Mouse (Mus musculus) lung, postnatal 0 days (tissue): Measurements from ENCODE around the gene Gm13697.

Experiments used
- CTCF ChIP-seq: IDR thresholded peaks from 2 replicates; pipeline ENCODE4 v1.5.1; 2016; ENCODE audit warnings: antibody characterized with exemption, mild to moderate bottlenecking
- EP300 ChIP-seq: IDR thresholded peaks from 2 replicates; pipeline ENCODE4 v1.6.1; 2016; ENCODE audit warnings: antibody characterized with exemption, mild to moderate bottlenecking, control low read depth

DNA sequence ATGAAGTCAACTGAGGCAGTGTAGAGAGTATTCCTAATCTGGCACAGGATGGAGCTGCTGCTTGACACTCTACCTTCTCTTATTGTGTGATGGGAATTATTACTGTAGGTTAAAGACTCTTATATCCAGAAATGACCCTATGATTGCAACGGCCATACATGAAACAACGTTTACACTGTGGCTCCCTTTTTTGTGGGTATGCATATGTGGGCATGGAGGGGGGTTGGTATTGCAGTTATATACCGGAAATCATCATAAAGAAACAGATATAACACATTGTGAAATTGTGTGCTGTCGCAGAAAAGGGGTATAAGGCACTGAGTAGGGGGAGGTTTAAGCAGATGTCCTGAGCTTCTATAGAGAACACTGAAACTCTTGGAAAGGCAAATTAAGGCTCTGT, 51.5 kb downstream of the Gm13697 start:
- TF ChIP-seq CTCF (no peak), EP300 (no peak)
